Mouse (Mus musculus) right cerebral cortex, postnatal 4 days (tissue): ENCODE measurements around the gene Sapcd2.

ENCODE experiments used
- DNase-seq: peaks from one replicate; pipeline ENCODE4 v3.0.0-alpha.2; 2022

The Sapcd2 gene

DNA sequence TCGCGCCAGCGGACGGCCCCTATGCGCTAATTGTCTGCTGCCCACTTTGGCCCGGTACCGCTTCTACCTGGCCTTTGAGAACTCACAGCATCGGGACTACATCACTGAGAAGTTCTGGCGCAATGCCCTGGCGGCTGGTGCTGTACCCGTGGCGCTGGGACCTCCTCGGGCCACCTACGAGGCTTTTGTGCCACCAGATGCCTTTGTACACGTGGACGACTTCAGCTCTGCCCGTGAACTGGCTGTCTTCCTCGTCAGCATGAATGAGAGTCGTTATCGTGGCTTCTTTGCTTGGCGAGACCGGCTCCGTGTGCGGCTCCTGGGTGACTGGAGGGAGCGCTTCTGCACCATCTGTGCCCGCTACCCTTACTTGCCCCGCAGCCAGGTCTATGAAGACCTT, 53.4 kb downstream of the Sapcd2 start:
- peak; percentile 29 for DNase-seq

DNA sequence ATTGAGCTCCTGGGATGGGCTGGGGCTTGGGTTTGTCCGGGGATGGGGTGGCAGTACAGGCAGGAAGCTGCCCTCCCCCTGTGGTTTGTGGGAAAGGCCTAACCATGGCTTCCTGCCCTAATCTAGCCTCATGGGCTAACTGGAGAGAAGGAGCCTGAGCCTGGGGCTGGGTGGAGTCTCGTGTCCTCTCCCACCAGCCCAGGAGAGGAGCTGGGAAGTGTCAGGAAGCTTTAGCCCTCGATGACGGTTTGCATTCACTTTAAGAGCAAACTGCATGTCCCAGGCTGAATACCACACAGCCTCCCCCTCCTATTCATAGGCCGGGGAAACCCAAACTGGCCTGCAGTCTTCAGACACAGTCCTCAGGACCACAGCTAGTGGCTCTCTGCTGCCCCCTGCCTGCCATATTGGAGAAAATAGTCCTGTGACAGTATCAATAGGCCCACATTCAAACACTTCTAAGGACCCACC, 54.6 kb downstream of the Sapcd2 start:
- peak; percentile 84 for DNase-seq

GRCm38 (mm10) chr2:25427256-25427655, 55.1 kb downstream of the Sapcd2 start:
- no peak for DNase-seq
